Mouse (Mus musculus) forebrain, embryonic 12.5 days (tissue): Measurements from ENCODE around the gene Fam120b. TPM values are rescaled to one million over a fixed set of nuclear protein-coding genes. Genes with fewer than 3 reads are reported as not detected.
"Not testable (repeated sequence)": the region's sequence is repeated elsewhere in the genome, so short reads cannot be mapped to it uniquely, and the experiment has no call there.

Source experiments
- ATAC-seq: fragments of 200-750 bp; cut with Nextera tagmentation; 2 replicates; pipeline ENCODE4 v1.8.0; 2017; ENCODE audit warnings: moderate TSS enrichment; ENCODE audit not compliant: low FRiP score
- H3K27ac ChIP-seq: fragments of 300-500 bp; sonication (generic); 2 replicates; pipeline ENCODE4 v1.5.1; 2016; ENCODE audit warnings: mild to moderate bottlenecking
- H3K27me3 ChIP-seq: fragments of 300-500 bp; sonication (generic); 2 replicates; pipeline ENCODE4 v1.6.1; 2016; ENCODE audit warnings: mild to moderate bottlenecking
- H3K36me3 ChIP-seq: fragments of 300-500 bp; sonication (generic); replicated peaks from 2 replicates; pipeline ENCODE4 v1.6.1; 2016; ENCODE audit warnings: mild to moderate bottlenecking
- H3K4me1 ChIP-seq: fragments of 300-500 bp; sonication (generic); 2 replicates; pipeline ENCODE4 v1.6.1; 2016
- H3K4me2 ChIP-seq: fragments of 300-500 bp; sonication (generic); 2 replicates; pipeline ENCODE4 v1.6.1; 2016; ENCODE audit warnings: mild to moderate bottlenecking, moderate library complexity
- H3K4me3 ChIP-seq: fragments of 300-500 bp; sonication (generic); replicated peaks from 2 replicates; pipeline ENCODE4 v1.5.1; 2016; ENCODE audit warnings: mild to moderate bottlenecking
- H3K9ac ChIP-seq: fragments of 300-500 bp; sonication (generic); 2 replicates; pipeline ENCODE4 v1.6.1; 2016; ENCODE audit warnings: mild to moderate bottlenecking
- H3K9me3 ChIP-seq: fragments of 300-500 bp; sonication (generic); 2 replicates; pipeline ENCODE4 v1.6.1; 2016
- WGBS: fragments of 180-500 bp; shearing (Covaris S2); methylation state at CpG from one replicate; pipeline ENCODE4 v1.1.7; 2016; 5-methylcytosine and 5-hydroxymethylcytosine counted together
- polyA plus RNA-seq: library from polyadenylated mRNA; unstranded; fragments of >200 nt; fragmentation: Nextera tagmentation; extraction: Ambion mirVana; gene quantifications from 2 replicates; pipeline ENCODE4 v1.2.1, GENCODE M21; 2016

The Fam120b gene
- polyA plus RNA-seq, 1 experiment from 2014 or later, result 42.1 TPM

GRCm38 (mm10) chr17:15447831-15448230 is 51.8 kb downstream of the Fam120b start:
- Histone ChIP-seq H3K4me2 (no peak overlapping the region), H3K36me3 (no peaks in the 10 kb centered on the region), H3K9ac (no peak overlapping the region), H3K27ac (no peak overlapping the region), H3K4me1 (peaks cover 20% of the 10 kb centered on the region; the same call in 1 of the 2 replicates), H3K9me3 (no peaks in the 10 kb centered on the region), H3K27me3 (no peaks in the 10 kb centered on the region), H3K4me3 (no peak overlapping the region)
- ATAC-seq, result no peak
- WGBS, result 69% methylated on average over 5 of the region's 5 CpGs

GRCm38 (mm10) chr17:15449144-15449543 is 53.1 kb downstream of the Fam120b start:
- not testable (repeated sequence) for H3K27me3 ChIP-seq, H3K4me3 ChIP-seq, H3K9me3 ChIP-seq, H3K27ac ChIP-seq, H3K36me3 ChIP-seq, ATAC-seq, H3K4me2 ChIP-seq, H3K9ac ChIP-seq
- WGBS, result 76% methylated on average over 5 of the region's 6 CpGs
- peaks cover 13% of the 10 kb centered on the region; the same call in 1 of the 2 replicates for H3K4me1 ChIP-seq

- H3K9ac ChIP-seq, result no peak overlapping the region
- 79% methylated on average over 3 of the region's 3 CpGs for WGBS
- no peak for ATAC-seq
These were observed 53.6 kb downstream of the Fam120b start for GRCm38 (mm10) chr17:15449606-15450005.

GRCm38 (mm10) chr17:15455203-15455602 is 59.2 kb downstream of the Fam120b start:
- Histone ChIP-seq H3K9me3 (no peaks in the 10 kb centered on the region), H3K27ac (no peak overlapping the region), H3K9ac (no peak overlapping the region), H3K4me3 (no peak overlapping the region), H3K4me1 (no peaks in the 10 kb centered on the region), H3K36me3 (no peaks in the 10 kb centered on the region), H3K4me2 (no peak overlapping the region), H3K27me3 (no peaks in the 10 kb centered on the region)
- WGBS, result 78% methylated on average over 4 of the region's 4 CpGs
- no peak for ATAC-seq

More at GRCm38 (mm10) chr17:15449606-15450005, 53.6 kb downstream of the Fam120b start:
- peaks cover 11% of the 10 kb centered on the region; the same call in 1 of the 2 replicates for H3K4me1 ChIP-seq
- H3K27me3 ChIP-seq, result no peaks in the 10 kb centered on the region
- H3K36me3 ChIP-seq, result no peaks in the 10 kb centered on the region
- no peak overlapping the region for H3K27ac ChIP-seq
- no peaks in the 10 kb centered on the region for H3K9me3 ChIP-seq
- no peak overlapping the region for H3K4me3 ChIP-seq
- no peak overlapping the region for H3K4me2 ChIP-seq

GRCm38 (mm10) chr17:15456595-15456994 is 60.6 kb downstream of the Fam120b start:
- H3K9me3 ChIP-seq, result no peaks in the 10 kb centered on the region

GRCm38 (mm10) chr17:15459761-15460160 is 63.8 kb downstream of the Fam120b start:
- Histone ChIP-seq H3K27ac (no peak overlapping the region), H3K27me3 (no peaks in the 10 kb centered on the region), H3K36me3 (peaks cover 8% of the 10 kb centered on the region), H3K4me2 (no peak overlapping the region), H3K4me3 (no peak overlapping the region), H3K9ac (no peak overlapping the region), H3K9me3 (no peaks in the 10 kb centered on the region), H3K4me1 (no peaks in the 10 kb centered on the region)
- ATAC-seq, result no peak
- WGBS, result 73% methylated on average over 4 of the region's 4 CpGs

More at GRCm38 (mm10) chr17:15456595-15456994, 60.6 kb downstream of the Fam120b start:
- H3K4me1 ChIP-seq, result no peaks in the 10 kb centered on the region
- H3K4me2 ChIP-seq, result no peak overlapping the region
- WGBS, result 90% methylated on average over 2 of the region's 2 CpGs
- no peaks in the 10 kb centered on the region for H3K27me3 ChIP-seq
- H3K4me3 ChIP-seq, result no peak overlapping the region
- ATAC-seq, result no peak
- no peak overlapping the region for H3K9ac ChIP-seq
- peaks cover 2% of the 10 kb centered on the region for H3K36me3 ChIP-seq
- H3K27ac ChIP-seq, result no peak overlapping the region

- no peaks in the 10 kb centered on the region for H3K4me1 ChIP-seq
- H3K9me3 ChIP-seq, result no peaks in the 10 kb centered on the region
- H3K4me2 ChIP-seq, result no peak overlapping the region
- H3K27ac ChIP-seq, result no peak overlapping the region
- peaks cover 11% of the 10 kb centered on the region for H3K36me3 ChIP-seq
- no peak overlapping the region for H3K4me3 ChIP-seq
- H3K9ac ChIP-seq, result no peak overlapping the region
- no peaks in the 10 kb centered on the region for H3K27me3 ChIP-seq
- ATAC-seq, result no peak
- WGBS, result 94% methylated on average over 6 of the region's 6 CpGs
These were observed 66.0 kb downstream of the Fam120b start for GRCm38 (mm10) chr17:15461921-15462495.

- Histone ChIP-seq H3K4me2 (no peak overlapping the region), H3K9me3 (no peaks in the 10 kb centered on the region), H3K4me1 (no peaks in the 10 kb centered on the region), H3K36me3 (peaks cover 34% of the 10 kb centered on the region), H3K27me3 (no peaks in the 10 kb centered on the region), H3K4me3 (no peak overlapping the region), H3K27ac (no peak overlapping the region), H3K9ac (no peak overlapping the region)
- 21% methylated on average over 5 of the region's 5 CpGs for WGBS
- ATAC-seq, result peak; percentile 62; the same call in 1 of the 2 replicates
These were observed 71.7 kb downstream of the Fam120b start for GRCm38 (mm10) chr17:15467669-15468068.

GRCm38 (mm10) chr17:15472671-15473070 is 76.7 kb downstream of the Fam120b start:
- ATAC-seq, result no peak
- Histone ChIP-seq H3K9me3 (no peaks in the 10 kb centered on the region), H3K4me2 (no peak overlapping the region), H3K4me1 (no peaks in the 10 kb centered on the region), H3K9ac (no peak overlapping the region), H3K27ac (no peak overlapping the region), H3K36me3 (peaks cover 78% of the 10 kb centered on the region), H3K4me3 (no peak overlapping the region), H3K27me3 (no peaks in the 10 kb centered on the region)
- 90% methylated on average over 4 of the region's 4 CpGs for WGBS

Other genes starting within 250 kb of the Fam120b start
- 89.3 and 98.1 TPM in 2 replicates for gene Dll1, start 19.3 kb upstream of the Fam120b start, polyA plus RNA-seq
- 236 and 238 TPM in 2 replicates for gene Psmb1, start 103.5 kb downstream of the Fam120b start, polyA plus RNA-seq
- gene Tbp, start 103.7 kb downstream of the Fam120b start, polyA plus RNA-seq, result 69.8 and 70.5 TPM in 2 replicates
- gene Pdcd2, start 131.1 kb downstream of the Fam120b start, polyA plus RNA-seq, result 54.9 and 65.1 TPM in 2 replicates
- gene Prdm9, start 168.2 kb downstream of the Fam120b start, polyA plus RNA-seq, result 3.0 and 3.2 TPM in 2 replicates